In the genomic region with DNA sequence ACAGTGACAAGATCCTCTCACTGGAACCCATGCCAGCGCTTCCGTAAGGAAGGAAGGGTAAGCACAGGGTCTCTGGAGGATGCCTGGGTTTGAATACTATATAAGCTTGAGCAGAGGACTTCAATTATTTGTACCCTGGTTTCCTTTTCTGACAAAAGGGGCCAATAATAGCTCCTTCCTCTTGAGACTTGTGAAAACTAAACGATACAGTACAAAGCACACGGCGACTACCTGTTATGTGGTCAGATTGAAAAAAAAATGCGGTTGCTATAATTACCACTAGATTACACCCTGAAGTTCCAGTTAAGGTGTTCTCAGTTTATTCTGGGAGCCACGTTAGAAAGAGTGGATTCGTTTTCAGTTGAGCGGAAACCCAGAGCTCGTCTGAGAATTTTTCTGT, we compare ENCODE assay signal across 39 mouse cellular contexts. TPM values are rescaled to one million over a fixed set of nuclear protein-coding genes. Genes with fewer than 3 reads are reported as not detected.
A peak's percentile ranks its signal among the peaks of the same experiment; 100 is the strongest.
DNase-seq lines count a peak whose midpoint lies in the region; ATAC-seq lines count a peak whose summit lies in the region.
"Had no signal": no experiment of that assay in that cellular context is flagged by ENCODE, and none has a peak within 500 bp of the region (broad histone marks: within the 10 kb centered on the region; RNA-seq: fewer than 3 reads in every experiment).

No protein-coding gene starts in this region.

- no peak overlapping the region for H3K27ac ChIP-seq in intestine, embryonic 16.5 days (ENCODE audit: low read length)
- H3K27ac ChIP-seq: gastrocnemius, adult 2 months; heart, adult 2 months; hindbrain, embryonic 14.5 days; liver, embryonic 14.5 days; midbrain, embryonic 13.5 days had no signal

- 87% methylated on average over 10 of the region's 10 CpGs for WGBS in intestine, embryonic 16.5 days

- no peaks in the 10 kb centered on the region for H3K27me3 ChIP-seq in intestine, embryonic 16.5 days (replicated peaks; ENCODE audit: control insufficient read depth, insufficient read depth, low read length)
- H3K27me3 ChIP-seq: heart, embryonic 12.5 days; midbrain, embryonic 13.5 days had no signal

- ATAC-seq in megakaryocyte, adult 5-6 weeks (ENCODE audit: poor library complexity, severe bottlenecking): peak; percentile 35
- no peak for ATAC-seq in intestine, embryonic 16.5 days
- ATAC-seq: forebrain, embryonic 14.5 days; midbrain, embryonic 13.5 days had no signal

- peak; percentile 9 for DNase-seq in thymus, postnatal 0 days (ENCODE audit: low spot score)
- DNase-seq in thymus, adult 18-20 months: no peak
- DNase-seq in T-cell, adult 2 months (ENCODE audit: low spot score): peak; percentile 22
- DNase-seq in kidney, adult 8-10 months: no peak
- DNase-seq in MN1 (ENCODE audit: low spot score): no peak
- DNase-seq: adrenal gland, adult 8-10 months; cerebellum, adult 8-10 months; cerebellum, postnatal 25 days; gastrocnemius, adult 2 months; gastrocnemius, postnatal 36 days; heart, adult 2 months; kidney, adult 9 months; kidney, postnatal 14 days; liver; lung, embryonic 14.5 days; lung, postnatal 36 days; right cerebral cortex, postnatal 25 days; spleen, adult 18-20 months; thymus, postnatal 14 days had no signal

- no peak overlapping the region for H3K9ac ChIP-seq in intestine, embryonic 16.5 days (ENCODE audit: low read depth, low read length)
- H3K9ac ChIP-seq: heart, embryonic 12.5 days; hindbrain, embryonic 14.5 days; liver, embryonic 14.5 days; lung, embryonic 14.5 days; midbrain, embryonic 13.5 days had no signal

- H3K4me1 ChIP-seq in intestine, embryonic 16.5 days (ENCODE audit: control insufficient read depth, insufficient read depth, low read length): no peaks in the 10 kb centered on the region
- H3K4me1 ChIP-seq: heart, embryonic 12.5 days; midbrain, embryonic 13.5 days had no signal

- H3K4me2 ChIP-seq in intestine, embryonic 16.5 days (ENCODE audit: low read depth, low read length): no peak overlapping the region
- H3K4me2 ChIP-seq: heart, embryonic 12.5 days; hindbrain, embryonic 14.5 days; lung, embryonic 14.5 days; midbrain, embryonic 13.5 days had no signal

- no peak overlapping the region for H3K4me3 ChIP-seq in intestine, embryonic 16.5 days (ENCODE audit: low read length)
- H3K4me3 ChIP-seq: gastrocnemius, adult 2 months; heart, adult 2 months; heart, embryonic 12.5 days; megakaryocyte, embryonic 14.5 days; midbrain, embryonic 13.5 days had no signal

- no peaks in the 10 kb centered on the region for H3K9me3 ChIP-seq in intestine, embryonic 16.5 days (ENCODE audit: control insufficient read depth, low read length)
- H3K9me3 ChIP-seq: heart, embryonic 12.5 days; megakaryocyte, embryonic 14.5 days; midbrain, embryonic 13.5 days had no signal

- no peaks in the 10 kb centered on the region for H3K36me3 ChIP-seq in intestine, embryonic 16.5 days (ENCODE audit: control insufficient read depth, insufficient read depth, low read length)
- H3K36me3 ChIP-seq: heart, embryonic 12.5 days; midbrain, embryonic 13.5 days had no signal

RNA-seq across cellular contexts. Expression of a gene that starts 2.6 kb away (rescaled TPM):
- not detected in 2 replicates for polyA plus RNA-seq in thymus, postnatal 0 days (2015; fragmentation: Nextera tagmentation; extraction: Ambion mirVana)
- not detected in 2 replicates for total RNA-seq in megakaryocyte, adult 5-6 weeks (2015)
- not detected in 2 replicates for total RNA-seq in megakaryocyte, adult 5-6 weeks (2017)
- not detected in 2 replicates for polyA plus RNA-seq in intestine, embryonic 16.5 days (2015; fragmentation: Nextera tagmentation; extraction: Ambion mirVana)
- total RNA-seq: adrenal gland, adult 8-10 months; adrenal gland, postnatal 4 days; gastrocnemius, adult 2 months; gastrocnemius, postnatal 36 days; heart, adult 2 months; hematopoietic stem cell, adult 5-6 weeks; layer of hippocampus, adult 18-20 months; layer of hippocampus, postnatal 10 days; left cerebral cortex, adult 18-20 months; left cerebral cortex, postnatal 14 days had no signal
- polyA plus RNA-seq: embryonic facial prominence, embryonic 11.5 days; forebrain, embryonic 14.5 days; frontal cortex, adult 2 months; heart, adult 2 months; heart, embryonic 12.5 days; heart, postnatal 0 days; limb, embryonic 11.5 days; liver, embryonic 14.5 days; lung, embryonic 14.5 days; stomach, embryonic 14.5 days; urinary bladder, adult 2 months had no signal

RNA-seq across cellular contexts. Expression of a gene that starts 14.1 kb away (rescaled TPM):
- 0.21 and 0.29 TPM in 2 replicates for polyA plus RNA-seq in thymus, postnatal 0 days (2015; fragmentation: Nextera tagmentation; extraction: Ambion mirVana)
- total RNA-seq in megakaryocyte, adult 5-6 weeks (2015): not detected in 2 replicates
- not detected in 2 replicates for total RNA-seq in megakaryocyte, adult 5-6 weeks (2017)
- polyA plus RNA-seq in intestine, embryonic 16.5 days (2015; fragmentation: Nextera tagmentation; extraction: Ambion mirVana): 0.70 and 0.81 TPM in 2 replicates
- total RNA-seq: gastrocnemius, adult 2 months; gastrocnemius, postnatal 36 days; hematopoietic stem cell, adult 5-6 weeks had no signal

RNA-seq across cellular contexts. Expression of a gene that starts 25.2 kb away (rescaled TPM):
- polyA plus RNA-seq in thymus, postnatal 0 days (2015; fragmentation: Nextera tagmentation; extraction: Ambion mirVana): 17.5 and 17.6 TPM in 2 replicates
- total RNA-seq in megakaryocyte, adult 5-6 weeks (2015): 28.1 and 30.4 TPM in 2 replicates
- 20.3 and 23.0 TPM in 2 replicates for total RNA-seq in megakaryocyte, adult 5-6 weeks (2017)
- polyA plus RNA-seq in intestine, embryonic 16.5 days (2015; fragmentation: Nextera tagmentation; extraction: Ambion mirVana): 9.9 and 10.8 TPM in 2 replicates

Comparison
In these comparisons a context has a peak if more than half of its experiments do, and no peak if none do; other contexts are left out.
1. DNase-seq: peak in thymus, postnatal 0 days (single experiment) and T-cell, adult 2 months (single experiment); none in thymus, adult 18-20 months (0 of 2), kidney, adult 8-10 months (0 of 2) and MN1 (single experiment).